Mouse (Mus musculus): ENCODE measurements around the gene Parp4. TPM values are rescaled to one million over a fixed set of nuclear protein-coding genes. Genes with fewer than 3 reads are reported as not detected.
A peak's percentile ranks its signal among the peaks of the same experiment; 100 is the strongest.

Parp4 gene
- total RNA-seq, 2 experiments from 2014 or later: 6.2 to 36.2 TPM

- ATAC-seq (replicated peaks; ENCODE audit: poor library complexity): no peak
Observed at GRCm38 (mm10) chr14:56605136-56605535, 29.7 kb downstream of the Parp4 start.

GRCm38 (mm10) chr14:56613212-56613611, 37.8 kb downstream of the Parp4 start:
- ATAC-seq (replicated peaks; ENCODE audit: poor library complexity): no peak

DNA sequence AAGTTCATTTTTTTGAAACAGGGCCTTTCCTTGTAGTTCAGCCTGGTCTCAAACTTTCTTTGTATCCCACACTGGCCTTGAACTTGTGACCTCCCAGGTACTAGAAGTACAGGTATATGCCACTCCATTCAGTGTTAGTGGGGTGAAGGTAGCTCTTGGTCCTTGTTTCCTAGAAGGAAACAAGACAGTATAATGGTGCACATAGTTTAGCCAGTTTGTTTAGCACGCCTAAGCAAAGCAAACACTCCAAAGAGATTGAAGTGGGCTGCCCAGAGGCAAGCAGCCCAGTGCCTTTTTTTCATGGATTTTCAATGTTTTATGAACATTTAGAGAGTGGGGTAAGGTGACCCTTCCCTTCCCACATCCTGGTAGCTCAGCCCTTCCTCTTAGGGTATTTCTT, 42.1 kb downstream of the Parp4 start:
- no peak for ATAC-seq (replicated peaks; ENCODE audit: poor library complexity)

GRCm38 (mm10) chr14:56620425-56620824, 45.0 kb downstream of the Parp4 start:
- no peak for ATAC-seq (replicated peaks; ENCODE audit: poor library complexity)

- no peak for ATAC-seq (replicated peaks; ENCODE audit: poor library complexity)
Observed at GRCm38 (mm10) chr14:56626202-56626601, 50.8 kb downstream of the Parp4 start.

GRCm38 (mm10) chr14:56628336-56628735, 52.9 kb downstream of the Parp4 start:
- no peak for ATAC-seq (replicated peaks; ENCODE audit: poor library complexity)

GRCm38 (mm10) chr14:56631109-56631508, 55.7 kb downstream of the Parp4 start:
- ATAC-seq (replicated peaks; ENCODE audit: poor library complexity): peak; percentile 54

- no peak for ATAC-seq (replicated peaks; ENCODE audit: poor library complexity)
Observed at GRCm38 (mm10) chr14:56647206-56647605, 71.8 kb downstream of the Parp4 start.

- ATAC-seq (replicated peaks; ENCODE audit: poor library complexity): no peak
Observed at GRCm38 (mm10) chr14:56649448-56649847, 74.0 kb downstream of the Parp4 start.

- no peak for ATAC-seq (replicated peaks; ENCODE audit: poor library complexity)
Observed at GRCm38 (mm10) chr14:56665651-56666050, 90.2 kb downstream of the Parp4 start.

DNA sequence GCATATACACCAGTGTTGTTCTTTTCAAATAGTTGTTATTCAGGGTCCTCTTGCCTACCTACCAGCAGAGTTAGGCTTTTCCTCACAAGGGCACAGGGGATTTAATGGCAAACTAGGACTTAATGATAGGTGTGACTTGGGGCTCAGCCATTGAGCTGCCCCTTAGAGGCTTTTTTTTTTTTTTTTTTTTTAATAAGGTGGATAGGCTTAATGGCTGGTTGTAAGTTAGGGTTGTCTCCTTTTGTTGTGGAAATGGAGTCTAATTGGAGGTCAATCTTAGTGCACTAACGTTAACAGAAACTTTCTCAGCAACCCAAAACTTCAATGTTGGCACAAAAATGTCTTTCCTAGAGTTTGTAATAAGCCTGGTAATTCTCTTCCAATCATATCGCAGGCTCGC, 91.5 kb downstream of the Parp4 start:
- no peak for ATAC-seq (replicated peaks; ENCODE audit: poor library complexity)

- peak; percentile 99 for ATAC-seq (replicated peaks; ENCODE audit: poor library complexity)
Observed at GRCm38 (mm10) chr14:56667969-56668802, 92.8 kb downstream of the Parp4 start, which contains the start of gene Mphosph8. Gene Mphosph8, plus strand, starts transcription at chr14:56668248.

DNA sequence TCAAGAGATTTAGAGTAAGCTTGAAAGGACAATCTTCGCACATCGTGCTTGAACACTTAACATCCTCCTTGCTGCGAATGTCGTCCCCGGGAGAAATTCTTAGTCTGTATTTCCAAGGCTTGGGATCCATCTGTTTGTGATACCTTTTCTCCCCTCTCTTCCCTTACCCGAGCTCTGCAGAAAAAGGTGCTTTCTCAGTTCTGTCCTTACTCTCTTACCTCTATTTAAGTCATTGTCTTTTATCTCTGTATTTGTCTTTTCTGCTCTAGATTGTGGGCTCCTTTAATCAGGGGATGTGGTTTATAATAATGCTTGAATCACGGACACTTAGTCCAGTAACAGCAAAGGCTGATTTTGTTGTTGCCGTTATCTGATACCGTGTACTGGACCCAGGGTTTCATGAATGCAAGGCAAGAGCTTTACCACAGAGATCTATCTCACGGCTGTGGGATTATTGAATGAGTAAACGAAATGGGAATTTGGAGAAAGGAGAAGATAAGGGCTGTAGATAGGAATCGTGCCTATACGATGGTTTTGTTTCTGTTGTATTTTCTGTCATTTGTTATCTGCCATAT, 93.7 kb downstream of the Parp4 start:
- no peak for ATAC-seq (replicated peaks; ENCODE audit: poor library complexity)

GRCm38 (mm10) chr14:56685426-56685825, 110.0 kb downstream of the Parp4 start:
- no peak for ATAC-seq (replicated peaks; ENCODE audit: poor library complexity)

- ATAC-seq (replicated peaks; ENCODE audit: poor library complexity): peak; percentile 14; the same call in 1 of the 2 replicates
Observed at GRCm38 (mm10) chr14:56689116-56689515, 113.7 kb downstream of the Parp4 start.

DNA sequence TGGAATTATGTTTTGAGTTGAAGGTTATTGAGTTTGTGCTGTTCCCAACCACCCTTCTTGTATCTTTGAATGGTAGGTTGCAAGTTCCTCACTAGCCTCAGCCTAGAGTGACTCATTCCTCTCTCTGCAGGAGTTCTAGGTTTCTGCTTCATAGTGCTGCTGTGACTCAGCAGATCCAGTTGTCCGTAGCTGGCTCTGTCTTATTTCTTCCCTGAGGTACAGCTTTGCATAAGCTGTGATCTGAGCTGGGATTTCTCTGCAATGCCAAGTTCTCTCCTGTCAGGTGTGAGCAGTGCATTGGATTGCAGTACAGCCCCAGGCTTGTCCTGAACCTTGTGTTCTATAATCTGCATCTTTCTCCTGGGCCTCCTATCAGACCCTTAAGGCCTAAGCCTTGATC, 114.3 kb downstream of the Parp4 start:
- ATAC-seq (replicated peaks; ENCODE audit: poor library complexity): no peak

DNA sequence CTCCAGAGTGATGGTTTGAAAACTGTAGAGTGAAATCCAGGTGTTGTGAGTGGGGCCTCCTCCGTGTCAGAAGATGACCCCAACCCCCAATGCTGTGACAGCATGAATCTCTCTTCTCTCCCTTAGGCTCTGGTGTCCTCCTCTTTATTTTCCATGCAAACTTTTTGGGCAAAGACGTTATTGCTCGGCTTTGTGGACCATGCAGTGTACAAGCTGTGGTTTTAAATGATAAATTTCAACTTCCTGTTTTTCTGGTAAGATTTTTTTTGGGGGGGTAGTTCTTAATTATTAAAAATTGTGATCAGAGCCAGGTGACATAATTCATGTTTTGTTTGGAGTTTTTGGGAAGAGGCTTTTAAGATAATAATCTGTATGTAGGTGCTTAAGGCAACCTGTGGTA, 120.1 kb downstream of the Parp4 start:
- ATAC-seq (replicated peaks; ENCODE audit: poor library complexity): no peak

- no peak for ATAC-seq (replicated peaks; ENCODE audit: poor library complexity)
Observed at GRCm38 (mm10) chr14:56697836-56698235, 122.4 kb downstream of the Parp4 start.

GRCm38 (mm10) chr14:56702644-56703043, 127.2 kb downstream of the Parp4 start:
- peak; percentile 92 for ATAC-seq (replicated peaks; ENCODE audit: poor library complexity)

- no peak for ATAC-seq (replicated peaks; ENCODE audit: poor library complexity)
Observed at GRCm38 (mm10) chr14:56705687-56706086, 130.3 kb downstream of the Parp4 start.

Data from megakaryocyte progenitor cell, adult 5-6 weeks (primary cell).